Mouse (Mus musculus): ENCODE data around the gene Slc2a10. TPM values are rescaled to one million over a fixed set of nuclear protein-coding genes. Genes with fewer than 3 reads are reported as not detected.

Gene Slc2a10
- polyA plus RNA-seq (2017; shearing (Covaris generic)) = not detected

GRCm38 (mm10) chr2:165503259-165504203 is at the start of gene Slc2a10:
Slc2a10 (plus strand) TSS chr2:165503787.

GRCm38 (mm10) chr2:165473003-165473402 is 30.6 kb upstream of the Slc2a10 start, which contains the start of gene Slc13a3:
Slc13a3 (minus strand) TSS chr2:165473230.

GRCm38 (mm10) chr2:165492648-165493553 is 10.7 kb upstream of the Slc2a10 start, which contains the start of gene Trp53rka:
Trp53rka (minus strand) TSS chr2:165493324.

Other genes with a start within 250 kb of the Slc2a10 start
- 39.0 TPM for gene Slc35c2, start 215.9 kb upstream of the Slc2a10 start, polyA plus RNA-seq (2017; shearing (Covaris generic))
- 31.8 TPM for gene Elmo2, start 177.3 kb upstream of the Slc2a10 start, polyA plus RNA-seq (2017; shearing (Covaris generic))
- not detected for gene Zfp663, start 135.1 kb upstream of the Slc2a10 start, polyA plus RNA-seq (2017; shearing (Covaris generic))
- gene Zfp334, start 115.5 kb upstream of the Slc2a10 start, polyA plus RNA-seq (2017; shearing (Covaris generic)) = not detected
- not detected for gene Ocstamp, start 103.4 kb upstream of the Slc2a10 start, polyA plus RNA-seq (2017; shearing (Covaris generic))
- not detected for gene Slc13a3, start 30.6 kb upstream of the Slc2a10 start, polyA plus RNA-seq (2017; shearing (Covaris generic))
- 17.5 TPM for gene Trp53rka, start 10.5 kb upstream of the Slc2a10 start, polyA plus RNA-seq (2017; shearing (Covaris generic))
- gene Eya2, start 91.2 kb downstream of the Slc2a10 start, polyA plus RNA-seq (2017; shearing (Covaris generic)) = 33.1 TPM

Measured in effector memory CD4-positive, alpha-beta T cell, adult 5 months (primary cell).